Mouse (Mus musculus) gastrocnemius, adult 2 months (tissue): Measurements from ENCODE around the gene Gm8857. TPM values are rescaled to one million over a fixed set of nuclear protein-coding genes. Genes with fewer than 3 reads are reported as not detected.
"Not testable (repeated sequence)": the region's sequence is repeated elsewhere in the genome, so short reads cannot be mapped to it uniquely, and the experiment has no call there.

Source experiments
- DNase-seq: peaks from one replicate; pipeline ENCODE4 v3.0.0; 2022
- H3K27ac ChIP-seq: fragments of 200-600 bp; 2 replicates; pipeline ENCODE4 v1.8.1; 2022; ENCODE audit warnings: mild to moderate bottlenecking
- H3K4me3 ChIP-seq: fragments of 200-600 bp; 2 replicates; pipeline ENCODE4 v1.8.1; 2022; ENCODE audit warnings: mild to moderate bottlenecking, moderate library complexity
- intact Hi-C: fragments of 180-260 bp; cut with DNase I; formaldehyde crosslinking; loops from one replicate; pipeline ENCODE4 v1.15.1; 2025
- long read RNA-seq, 2 experiments: library from polyadenylated mRNA; stranded (forward); transcript quantifications; one replicate each; pipeline ENCODE4 v2.0.0; 2021
- total RNA-seq, 2 experiments: library from RNA; stranded (reverse); gene quantifications; 2 replicates each; pipeline ENCODE4 v1.2.3; 2021

Gene Gm8857
- total RNA-seq = not detected
- long read RNA-seq, experiment 1 = 0 reads
- long read RNA-seq, experiment 2 = 0 reads

- H3K4me3 ChIP-seq, intact Hi-C loops, H3K27ac ChIP-seq, DNase-seq: not testable (repeated sequence)
Measured at GRCm38 (mm10) chr5:10947505-10947904, at the start of gene Gm8857, which contains the start of gene Gm8871. Gene Gm8857, plus strand, starts transcription at chr5:10947807. Gene Gm8871, plus strand, starts transcription at chr5:10947805.

DNA sequence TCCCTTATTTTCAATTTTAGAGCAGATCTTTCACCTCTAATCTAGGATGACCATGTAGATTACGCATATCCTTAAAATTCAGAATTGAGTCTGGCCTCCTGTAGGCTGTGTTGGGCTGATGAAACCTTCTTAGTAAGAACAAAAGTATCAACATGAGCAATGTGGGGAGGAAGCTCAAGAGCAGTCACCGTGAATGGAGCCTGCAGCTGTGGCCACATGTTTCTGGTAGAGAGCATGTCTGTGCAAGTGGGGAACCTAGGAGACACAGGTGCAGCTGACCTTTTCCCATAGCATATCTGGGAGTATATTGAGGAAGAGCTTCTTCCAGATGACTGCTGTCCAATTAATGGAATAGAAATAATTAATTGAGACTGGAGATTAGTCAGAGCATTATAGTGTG lies 5.9 kb downstream of the Gm8857 start:
- H3K27ac ChIP-seq, intact Hi-C loops, H3K4me3 ChIP-seq, DNase-seq: not testable (repeated sequence)

GRCm38 (mm10) chr5:10958057-10958456 lies 10.4 kb downstream of the Gm8857 start:
- H3K27ac ChIP-seq, H3K4me3 ChIP-seq, intact Hi-C loops, DNase-seq: not testable (repeated sequence)

Other genes starting within 250 kb of the Gm8857 start
- gene Gm8871, start within 50 bp of the Gm8857 start, total RNA-seq = not detected
- not detected for gene Gm8879, start 179.8 kb downstream of the Gm8857 start, total RNA-seq
- gene Gm5861, start 235.3 kb downstream of the Gm8857 start, total RNA-seq = not detected